Mouse (Mus musculus) ovary, adult 2 months (tissue): Measurements from ENCODE around the gene H2al1g. TPM values are rescaled to one million over a fixed set of nuclear protein-coding genes. Genes with fewer than 3 reads are reported as not detected.

Source experiments
- polyA plus RNA-seq: library from polyadenylated mRNA; depleted of rRNA; stranded (reverse); fragments of >200 nt; gene quantifications from 2 replicates; pipeline ENCODE4 v1.2.3, GENCODE M21; 2012; rRNA removed

H2al1g gene
- polyA plus RNA-seq, result not detected in 2 replicates

DNA sequence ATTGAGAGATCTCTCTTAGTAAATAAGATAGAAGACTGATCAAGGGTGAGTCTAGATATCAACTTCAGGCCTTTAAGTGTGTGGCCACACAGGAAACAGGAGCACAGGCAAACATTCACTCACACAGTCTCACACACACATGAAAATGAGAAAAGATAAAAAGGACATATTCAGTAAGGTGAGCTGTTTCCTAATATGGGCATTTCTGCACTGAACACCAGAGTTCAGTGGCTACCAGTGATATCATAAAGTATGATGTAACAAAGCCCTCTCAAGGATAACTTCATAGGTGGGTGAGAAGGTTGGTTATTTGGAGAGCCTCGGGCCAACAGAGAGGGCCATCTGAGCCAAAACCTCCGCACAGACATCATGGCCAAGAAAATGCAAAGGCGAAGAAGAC, at the start of gene H2al1g:
TSS of gene H2al1g (plus strand) at position 301 of the 400 bp plus-strand sequence.

DNA sequence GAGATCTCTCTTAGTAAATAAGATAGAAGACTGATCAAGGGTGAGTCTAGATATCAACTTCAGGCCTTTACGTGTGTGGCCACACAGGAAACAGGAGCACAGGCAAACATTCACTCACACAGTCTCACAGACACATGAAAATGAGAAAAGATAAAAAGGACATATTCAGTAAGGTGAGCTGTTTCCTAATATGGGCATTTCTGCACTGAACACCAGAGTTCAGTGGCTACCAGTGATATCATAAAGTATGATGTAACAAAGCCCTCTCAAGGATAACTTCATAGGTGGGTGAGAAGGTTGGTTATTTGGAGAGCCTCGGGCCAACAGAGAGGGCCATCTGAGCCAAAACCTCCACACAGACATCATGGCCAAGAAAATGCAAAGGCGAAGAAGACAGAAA, 19.1 kb upstream of the H2al1g start, which contains the start of gene H2al1a:
TSS of gene H2al1a (plus strand) at position 301 of the 400 bp plus-strand sequence.

DNA sequence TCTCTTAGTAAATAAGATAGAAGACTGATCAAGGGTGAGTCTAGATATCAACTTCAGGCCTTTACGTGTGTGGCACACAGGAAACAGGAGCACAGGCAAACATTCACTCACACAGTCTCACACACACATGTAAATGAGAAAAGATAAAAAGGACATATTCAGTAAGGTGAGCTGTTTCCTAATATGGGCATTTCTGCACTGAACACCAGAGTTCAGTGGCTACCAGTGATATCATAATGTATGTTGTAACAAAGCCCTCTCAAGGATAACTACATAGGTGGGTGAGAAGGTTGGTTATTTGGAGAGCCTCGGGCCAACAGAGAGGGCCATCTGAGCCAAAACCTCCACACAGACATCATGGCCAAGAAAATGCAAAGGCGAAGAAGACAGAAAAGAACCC, 15.9 kb upstream of the H2al1g start, which contains the start of gene H2al1b:
TSS of gene H2al1b (plus strand) at position 301 of the 400 bp plus-strand sequence.

DNA sequence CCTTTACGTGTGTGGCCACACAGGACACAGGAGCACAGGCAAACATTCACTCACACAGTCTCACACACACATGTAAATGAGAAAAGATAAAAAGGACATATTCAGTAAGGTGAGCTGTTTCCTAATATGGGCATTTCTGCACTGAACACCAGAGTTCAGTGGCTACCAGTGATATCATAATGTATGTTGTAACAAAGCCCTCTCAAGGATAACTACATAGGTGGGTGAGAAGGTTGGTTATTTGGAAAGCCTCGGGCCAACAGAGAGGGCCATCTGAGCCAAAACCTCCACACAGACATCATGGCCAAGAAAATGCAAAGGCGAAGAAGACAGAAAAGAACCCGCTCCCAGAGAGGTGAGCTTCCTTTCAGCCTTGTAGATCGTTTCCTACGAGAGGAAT, 12.7 kb upstream of the H2al1g start, which contains the start of gene H2al1c:
TSS of gene H2al1c (plus strand) at position 301 of the 400 bp plus-strand sequence.

DNA sequence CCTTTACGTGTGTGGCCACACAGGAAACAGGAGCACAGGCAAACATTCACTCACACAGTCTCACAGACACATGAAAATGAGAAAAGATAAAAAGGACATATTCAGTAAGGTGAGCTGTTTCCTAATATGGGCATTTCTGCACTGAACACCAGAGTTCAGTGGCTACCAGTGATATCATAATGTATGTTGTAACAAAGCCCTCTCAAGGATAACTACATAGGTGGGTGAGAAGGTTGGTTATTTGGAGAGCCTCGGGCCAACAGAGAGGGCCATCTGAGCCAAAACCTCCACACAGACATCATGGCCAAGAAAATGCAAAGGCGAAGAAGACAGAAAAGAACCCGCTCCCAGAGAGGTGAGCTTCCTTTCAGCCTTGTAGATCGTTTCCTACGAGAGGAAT, 9.5 kb upstream of the H2al1g start, which contains the start of gene H2al1d:
TSS of gene H2al1d (plus strand) at position 301 of the 400 bp plus-strand sequence.

DNA sequence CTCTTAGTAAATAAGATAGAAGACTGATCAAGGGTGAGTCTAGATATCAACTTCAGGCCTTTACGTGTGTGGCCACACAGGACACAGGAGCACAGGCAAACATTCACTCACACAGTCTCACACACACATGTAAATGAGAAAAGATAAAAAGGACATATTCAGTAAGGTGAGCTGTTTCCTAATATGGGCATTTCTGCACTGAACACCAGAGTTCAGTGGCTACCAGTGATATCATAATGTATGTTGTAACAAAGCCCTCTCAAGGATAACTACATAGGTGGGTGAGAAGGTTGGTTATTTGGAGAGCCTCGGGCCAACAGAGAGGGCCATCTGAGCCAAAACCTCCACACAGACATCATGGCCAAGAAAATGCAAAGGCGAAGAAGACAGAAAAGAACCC, 6.4 kb upstream of the H2al1g start, which contains the start of gene H2al1e:
TSS of gene H2al1e (plus strand) at position 301 of the 400 bp plus-strand sequence.

DNA sequence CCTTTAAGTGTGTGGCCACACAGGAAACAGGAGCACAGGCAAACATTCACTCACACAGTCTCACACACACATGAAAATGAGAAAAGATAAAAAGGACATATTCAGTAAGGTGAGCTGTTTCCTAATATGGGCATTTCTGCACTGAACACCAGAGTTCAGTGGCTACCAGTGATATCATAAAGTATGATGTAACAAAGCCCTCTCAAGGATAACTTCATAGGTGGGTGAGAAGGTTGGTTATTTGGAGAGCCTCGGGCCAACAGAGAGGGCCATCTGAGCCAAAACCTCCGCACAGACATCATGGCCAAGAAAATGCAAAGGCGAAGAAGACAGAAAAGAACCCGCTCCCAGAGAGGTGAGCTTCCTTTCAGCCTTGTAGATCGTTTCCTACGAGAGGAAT, 3.2 kb upstream of the H2al1g start, which contains the start of gene H2al1f:
TSS of gene H2al1f (plus strand) at position 301 of the 400 bp plus-strand sequence.

DNA sequence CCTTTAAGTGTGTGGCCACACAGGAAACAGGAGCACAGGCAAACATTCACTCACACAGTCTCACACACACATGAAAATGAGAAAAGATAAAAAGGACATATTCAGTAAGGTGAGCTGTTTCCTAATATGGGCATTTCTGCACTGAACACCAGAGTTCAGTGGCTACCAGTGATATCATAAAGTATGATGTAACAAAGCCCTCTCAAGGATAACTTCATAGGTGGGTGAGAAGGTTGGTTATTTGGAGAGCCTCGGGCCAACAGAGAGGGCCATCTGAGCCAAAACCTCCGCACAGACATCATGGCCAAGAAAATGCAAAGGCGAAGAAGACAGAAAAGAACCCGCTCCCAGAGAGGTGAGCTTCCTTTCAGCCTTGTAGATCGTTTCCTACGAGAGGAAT, 3.1 kb downstream of the H2al1g start, which contains the start of gene H2al1h:
TSS of gene H2al1h (plus strand) at position 301 of the 400 bp plus-strand sequence.

DNA sequence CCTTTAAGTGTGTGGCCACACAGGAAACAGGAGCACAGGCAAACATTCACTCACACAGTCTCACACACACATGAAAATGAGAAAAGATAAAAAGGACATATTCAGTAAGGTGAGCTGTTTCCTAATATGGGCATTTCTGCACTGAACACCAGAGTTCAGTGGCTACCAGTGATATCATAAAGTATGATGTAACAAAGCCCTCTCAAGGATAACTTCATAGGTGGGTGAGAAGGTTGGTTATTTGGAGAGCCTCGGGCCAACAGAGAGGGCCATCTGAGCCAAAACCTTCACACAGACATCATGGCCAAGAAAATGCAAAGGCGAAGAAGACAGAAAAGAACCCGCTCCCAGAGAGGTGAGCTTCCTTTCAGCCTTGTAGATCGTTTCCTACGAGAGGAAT, 6.3 kb downstream of the H2al1g start, which contains the start of gene H2al1i:
TSS of gene H2al1i (plus strand) at position 301 of the 400 bp plus-strand sequence.

DNA sequence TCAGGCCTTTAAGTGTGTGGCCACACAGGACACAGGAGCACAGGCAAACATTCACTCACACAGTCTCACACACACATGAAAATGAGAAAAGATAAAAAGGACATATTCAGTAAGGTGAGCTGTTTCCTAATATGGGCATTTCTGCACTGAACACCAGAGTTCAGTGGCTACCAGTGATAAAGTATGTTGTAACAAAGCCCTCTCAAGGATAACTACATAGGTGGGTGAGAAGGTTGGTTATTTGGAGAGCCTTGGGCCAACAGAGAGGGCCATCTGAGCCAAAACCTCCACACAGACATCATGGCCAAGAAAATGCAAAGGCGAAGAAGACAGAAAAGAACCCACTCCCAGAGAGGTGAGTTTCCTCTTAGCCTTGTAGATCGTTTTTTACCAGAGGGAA, 9.5 kb downstream of the H2al1g start, which contains the start of gene H2al1j:
TSS of gene H2al1j (plus strand) at position 301 of the 400 bp plus-strand sequence.

Other genes starting within 250 kb of the H2al1g start
- not detected in 2 replicates for gene H2al1a, start 19.0 kb upstream of the H2al1g start, polyA plus RNA-seq
- not detected in 2 replicates for gene H2al1b, start 15.8 kb upstream of the H2al1g start, polyA plus RNA-seq
- gene H2al1c, start 12.6 kb upstream of the H2al1g start, polyA plus RNA-seq, result not detected in 2 replicates
- not detected in 2 replicates for gene H2al1d, start 9.4 kb upstream of the H2al1g start, polyA plus RNA-seq
- gene H2al1e, start 6.3 kb upstream of the H2al1g start, polyA plus RNA-seq, result not detected in 2 replicates
- gene H2al1f, start 3.1 kb upstream of the H2al1g start, polyA plus RNA-seq, result not detected in 2 replicates
- gene H2al1h, start 3.2 kb downstream of the H2al1g start, polyA plus RNA-seq, result not detected in 2 replicates
- not detected in 2 replicates for gene H2al1i, start 6.4 kb downstream of the H2al1g start, polyA plus RNA-seq
- gene H2al1j, start 9.6 kb downstream of the H2al1g start, polyA plus RNA-seq, result not detected in 2 replicates